25 mouse cellular contexts compared by ENCODE assay signal in the genomic region with DNA sequence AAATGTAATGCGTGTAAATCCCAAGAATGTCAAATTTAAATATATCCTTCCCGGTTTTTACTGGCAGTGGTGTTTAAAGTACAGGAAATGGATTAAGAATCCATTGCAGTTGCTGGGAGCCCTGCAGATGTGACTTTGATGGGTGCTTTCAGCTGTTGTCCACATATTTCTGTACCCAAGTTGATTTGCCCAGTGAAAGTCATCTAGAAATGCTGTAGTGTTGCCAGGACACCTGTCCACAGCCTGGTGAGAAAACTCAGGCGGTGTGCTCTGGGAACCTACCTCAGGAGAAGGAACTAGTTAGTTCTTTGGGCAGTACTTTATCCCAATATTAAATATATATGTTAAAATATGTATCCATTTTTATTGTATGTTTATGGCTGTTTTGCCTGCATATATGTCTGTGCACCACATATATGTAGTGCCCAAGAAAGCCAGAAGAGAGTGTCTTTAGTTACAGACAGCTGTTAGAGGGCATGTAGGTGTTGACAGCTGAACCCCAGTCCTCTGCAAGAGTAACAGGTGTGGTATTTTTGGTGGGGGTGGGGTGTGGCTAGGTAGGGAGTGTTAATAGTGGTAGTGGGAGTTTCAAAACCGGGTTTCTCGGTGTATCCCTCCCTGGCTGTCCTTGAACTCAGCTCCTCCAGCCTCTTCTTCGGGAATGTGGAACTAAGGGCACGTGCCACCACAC. TPM values are rescaled to one million over a fixed set of nuclear protein-coding genes. Genes with fewer than 3 reads are reported as not detected.
"Had no signal": no experiment of that assay in that cellular context is flagged by ENCODE, and none has a peak within 500 bp of the region (broad histone marks: within the 10 kb centered on the region; RNA-seq: fewer than 3 reads in every experiment).

No protein-coding gene starts in this region.

- H3K4me2 ChIP-seq: heart, embryonic 12.5 days; hindbrain, embryonic 13.5 days; intestine, embryonic 15.5 days; limb, embryonic 15.5 days; liver, embryonic 12.5 days had no signal

- H3K9me3 ChIP-seq: heart, embryonic 10.5 days; heart, embryonic 12.5 days; hindbrain, embryonic 13.5 days; intestine, embryonic 15.5 days; limb, embryonic 15.5 days; liver, embryonic 12.5 days had no signal

- H3K4me3 ChIP-seq: gastrocnemius, adult 2 months; heart, embryonic 10.5 days; heart, embryonic 12.5 days; hindbrain, embryonic 13.5 days; intestine, embryonic 15.5 days; layer of hippocampus, adult 2 months; left cerebral cortex, adult 2 months; limb, embryonic 15.5 days; liver, embryonic 12.5 days had no signal

- DNase-seq: gastrocnemius, adult 2 months; gastrocnemius, postnatal 10 days; gastrocnemius, postnatal 25 days; heart, postnatal 10 days; heart, postnatal 4 days; kidney, adult 18-20 months; kidney, adult 8-10 months; kidney, postnatal 10 days; kidney, postnatal 25 days; kidney, postnatal 4 days had no signal

- H3K27me3 ChIP-seq: heart, embryonic 12.5 days; hindbrain, embryonic 13.5 days; intestine, embryonic 15.5 days; limb, embryonic 15.5 days; liver, embryonic 12.5 days had no signal

- H3K4me1 ChIP-seq: heart, embryonic 10.5 days; heart, embryonic 12.5 days; hindbrain, embryonic 13.5 days; intestine, embryonic 15.5 days; limb, embryonic 15.5 days had no signal

- H3K27ac ChIP-seq: gastrocnemius, adult 2 months; heart, embryonic 10.5 days; hindbrain, embryonic 13.5 days; intestine, embryonic 15.5 days; layer of hippocampus, adult 2 months; left cerebral cortex, adult 2 months; limb, embryonic 15.5 days; liver, embryonic 12.5 days; liver, embryonic 14.5 days had no signal

- H3K9ac ChIP-seq: heart, embryonic 12.5 days; hindbrain, embryonic 13.5 days; intestine, embryonic 15.5 days; limb, embryonic 15.5 days; liver, embryonic 12.5 days; liver, embryonic 14.5 days had no signal

- ATAC-seq: hindbrain, embryonic 16.5 days; inflammation-experienced regulatory T-cells, adult 6 months; intestine, embryonic 15.5 days; intestine, postnatal 0 days; liver, embryonic 12.5 days had no signal

RNA-seq across cellular contexts. Expression of gene Hal, which starts 25.7 kb away (rescaled TPM):
- polyA plus RNA-seq: frontal cortex, adult 2 months; heart, embryonic 12.5 days; heart, embryonic 14.5 days; hindbrain, embryonic 13.5 days; kidney, embryonic 14.5 days had no signal
